Mouse (Mus musculus): ENCODE data around the gene Rab27a. TPM values are rescaled to one million over a fixed set of nuclear protein-coding genes. Genes with fewer than 3 reads are reported as not detected.

Gene Rab27a
- total RNA-seq, 1 experiment, result 4.6 TPM

DNA sequence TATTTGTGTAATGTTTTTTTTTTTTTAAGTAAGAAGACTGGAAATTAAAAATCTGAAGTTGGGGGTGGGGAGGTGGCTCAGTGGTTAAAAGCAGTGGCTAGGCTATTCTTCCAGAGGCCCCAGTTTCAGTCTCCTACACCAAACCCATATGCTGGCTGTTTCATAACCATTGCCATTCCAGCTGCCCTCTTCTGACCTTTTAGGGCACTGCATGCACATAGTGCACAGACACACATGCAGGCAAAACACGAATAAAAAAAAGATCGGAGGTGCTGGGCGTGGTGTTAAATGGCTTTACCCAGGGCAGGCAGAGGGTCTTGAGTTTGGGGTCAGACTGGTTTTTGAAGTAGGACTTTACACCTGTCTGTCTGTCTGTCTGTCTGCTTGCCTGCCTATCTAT is 38.5 kb upstream of the Rab27a start:
- TF ChIP-seq CHD2 (IDR thresholded peaks at IDR 0.05; ENCODE audit: low read depth, low read length) (no peak), HCFC1 (IDR thresholded peaks at IDR 0.05; ENCODE audit: borderline replicate concordance, insufficient read depth, low read length) (no peak), ZC3H11A (IDR thresholded peaks at IDR 0.05; ENCODE audit: borderline replicate concordance, low read depth, low read length) (no peak), ZNF384 (IDR thresholded peaks at IDR 0.05; ENCODE audit: low read depth, low read length) (no peak), MAFK (IDR thresholded peaks at IDR 0.05; ENCODE audit: insufficient read depth, low read depth, low read length) (no peak)

DNA sequence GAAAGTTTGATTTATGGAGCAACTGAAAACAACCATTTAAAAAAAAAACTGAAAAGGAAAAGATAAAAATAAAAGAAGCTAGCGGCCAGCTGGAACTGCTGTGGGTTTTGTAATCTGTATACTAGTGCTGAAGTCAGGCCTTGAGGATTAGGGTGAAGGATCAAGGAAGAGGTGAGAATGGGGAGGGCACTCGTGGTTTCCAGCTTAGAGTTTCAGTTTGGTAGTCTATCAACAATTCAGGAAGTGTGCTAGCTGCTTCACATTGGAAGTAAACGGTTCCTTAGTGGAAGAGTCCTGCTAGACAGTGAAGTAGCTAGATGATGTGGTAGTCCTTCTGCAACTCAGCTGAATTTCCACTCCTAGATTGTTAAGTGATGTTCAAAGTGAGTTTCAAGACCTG is 36.3 kb upstream of the Rab27a start:
- no peaks in the 10 kb centered on the region for H3K9me3 ChIP-seq (ENCODE audit: control insufficient read depth, insufficient read depth, low read depth, low read length)
- no peak for TF ChIP-seq ZNF384 (IDR thresholded peaks at IDR 0.05; ENCODE audit: low read depth, low read length)
- no peak for TF ChIP-seq MAFK (IDR thresholded peaks at IDR 0.05; ENCODE audit: insufficient read depth, low read depth, low read length)
- no peak for TF ChIP-seq HCFC1 (IDR thresholded peaks at IDR 0.05; ENCODE audit: borderline replicate concordance, insufficient read depth, low read length)
- no peak for TF ChIP-seq ZC3H11A (IDR thresholded peaks at IDR 0.05; ENCODE audit: borderline replicate concordance, low read depth, low read length)
- TF ChIP-seq CHD2 (IDR thresholded peaks at IDR 0.05; ENCODE audit: low read depth, low read length), result no peak
- no peak for DNase-seq (ENCODE audit: low read depth, low spot score)
- no peak overlapping the region for H3K27ac ChIP-seq (ENCODE audit: insufficient read depth, low read depth, low read length, poor library complexity, severe bottlenecking)
- in situ Hi-C loops (cut with MboI; ENCODE audit: low sequenced_read_pairs in 2 of 2, unreplicated experiment in 2 of 2), result no loop called here
- no peak overlapping the region for H3K4me3 ChIP-seq (ENCODE audit: insufficient read depth in 1 of 2, low read depth in 1 of 2, low read length in 2 of 2, poor library complexity in 1 of 2, severe bottlenecking in 1 of 2)
- H3K4me1 ChIP-seq (ENCODE audit: control insufficient read depth in 2 of 2, insufficient read depth in 2 of 2, low read length in 2 of 2, poor library complexity in 1 of 2), result peaks cover 0 to 5% of the 10 kb centered on the region in 2 experiments; a peak in 1 of 4 replicates
- H3K9ac ChIP-seq (ENCODE audit: insufficient read depth, low read depth, low read length, poor library complexity, severe bottlenecking), result no peak overlapping the region
- peaks cover 10% of the 10 kb centered on the region; the same call in 1 of the 2 replicates for H3K36me3 ChIP-seq (ENCODE audit: control insufficient read depth, insufficient read depth, low read length, poor library complexity, severe bottlenecking)

More for the DNA sequence above, 38.5 kb upstream of the Rab27a start:
- DNase-seq (ENCODE audit: low read depth, low spot score), result no peak
- in situ Hi-C loops (cut with MboI; ENCODE audit: low sequenced_read_pairs in 2 of 2, unreplicated experiment in 2 of 2), result no loop called here
- H3K27ac ChIP-seq (ENCODE audit: insufficient read depth, low read depth, low read length, poor library complexity, severe bottlenecking), result no peak overlapping the region
- H3K36me3 ChIP-seq (ENCODE audit: control insufficient read depth, insufficient read depth, low read length, poor library complexity, severe bottlenecking), result peaks cover 9% of the 10 kb centered on the region; the same call in 1 of the 2 replicates
- no peak overlapping the region for H3K9ac ChIP-seq (ENCODE audit: insufficient read depth, low read depth, low read length, poor library complexity, severe bottlenecking)
- peaks cover 0 to 5% of the 10 kb centered on the region in 2 experiments; a peak in 1 of 4 replicates for H3K4me1 ChIP-seq (ENCODE audit: control insufficient read depth in 2 of 2, insufficient read depth in 2 of 2, low read length in 2 of 2, poor library complexity in 1 of 2)
- no peak overlapping the region for H3K4me3 ChIP-seq (ENCODE audit: insufficient read depth in 1 of 2, low read depth in 1 of 2, low read length in 2 of 2, poor library complexity in 1 of 2, severe bottlenecking in 1 of 2)
- H3K9me3 ChIP-seq (ENCODE audit: control insufficient read depth, insufficient read depth, low read depth, low read length), result no peaks in the 10 kb centered on the region

GRCm38 (mm10) chr9:73012629-73013028 is 32.0 kb upstream of the Rab27a start:
- Histone ChIP-seq H3K4me3 (ENCODE audit: insufficient read depth in 1 of 2, low read depth in 1 of 2, low read length in 2 of 2, poor library complexity in 1 of 2, severe bottlenecking in 1 of 2) (no peak overlapping the region), H3K4me1 (ENCODE audit: control insufficient read depth in 2 of 2, insufficient read depth in 2 of 2, low read length in 2 of 2, poor library complexity in 1 of 2) (no peaks in the 10 kb centered on the region), H3K36me3 (ENCODE audit: control insufficient read depth, insufficient read depth, low read length, poor library complexity, severe bottlenecking) (peaks cover 24% of the 10 kb centered on the region), H3K9ac (ENCODE audit: insufficient read depth, low read depth, low read length, poor library complexity, severe bottlenecking) (no peak overlapping the region), H3K9me3 (ENCODE audit: control insufficient read depth, insufficient read depth, low read depth, low read length) (no peaks in the 10 kb centered on the region), H3K27ac (ENCODE audit: insufficient read depth, low read depth, low read length, poor library complexity, severe bottlenecking) (no peak overlapping the region)
- no peak for DNase-seq (ENCODE audit: low read depth, low spot score)
- in situ Hi-C loops (cut with MboI; ENCODE audit: low sequenced_read_pairs in 2 of 2, unreplicated experiment in 2 of 2), result no loop called here
- TF ChIP-seq HCFC1 (IDR thresholded peaks at IDR 0.05; ENCODE audit: borderline replicate concordance, insufficient read depth, low read length) (no peak), MAFK (IDR thresholded peaks at IDR 0.05; ENCODE audit: insufficient read depth, low read depth, low read length) (no peak), ZC3H11A (IDR thresholded peaks at IDR 0.05; ENCODE audit: borderline replicate concordance, low read depth, low read length) (no peak), ZNF384 (IDR thresholded peaks at IDR 0.05; ENCODE audit: low read depth, low read length) (no peak), CHD2 (IDR thresholded peaks at IDR 0.05; ENCODE audit: low read depth, low read length) (no peak)

GRCm38 (mm10) chr9:73014724-73015123 is 29.9 kb upstream of the Rab27a start:
- no peak for DNase-seq (ENCODE audit: low read depth, low spot score)
- Histone ChIP-seq H3K36me3 (ENCODE audit: control insufficient read depth, insufficient read depth, low read length, poor library complexity, severe bottlenecking) (peaks cover 32% of the 10 kb centered on the region), H3K27ac (ENCODE audit: insufficient read depth, low read depth, low read length, poor library complexity, severe bottlenecking) (no peak overlapping the region; the same call in 1 of the 2 replicates), H3K4me3 (ENCODE audit: insufficient read depth in 1 of 2, low read depth in 1 of 2, low read length in 2 of 2, poor library complexity in 1 of 2, severe bottlenecking in 1 of 2) (no peak overlapping the region), H3K4me1 (ENCODE audit: control insufficient read depth in 2 of 2, insufficient read depth in 2 of 2, low read length in 2 of 2, poor library complexity in 1 of 2) (peaks cover 0 to 2% of the 10 kb centered on the region in 2 experiments; a peak in 1 of 4 replicates), H3K9me3 (ENCODE audit: control insufficient read depth, insufficient read depth, low read depth, low read length) (no peaks in the 10 kb centered on the region), H3K9ac (ENCODE audit: insufficient read depth, low read depth, low read length, poor library complexity, severe bottlenecking) (no peak overlapping the region)
- TF ChIP-seq MAFK (IDR thresholded peaks at IDR 0.05; ENCODE audit: insufficient read depth, low read depth, low read length), result no peak
- in situ Hi-C loops (cut with MboI; ENCODE audit: low sequenced_read_pairs in 2 of 2, unreplicated experiment in 2 of 2), result no loop called here

DNA sequence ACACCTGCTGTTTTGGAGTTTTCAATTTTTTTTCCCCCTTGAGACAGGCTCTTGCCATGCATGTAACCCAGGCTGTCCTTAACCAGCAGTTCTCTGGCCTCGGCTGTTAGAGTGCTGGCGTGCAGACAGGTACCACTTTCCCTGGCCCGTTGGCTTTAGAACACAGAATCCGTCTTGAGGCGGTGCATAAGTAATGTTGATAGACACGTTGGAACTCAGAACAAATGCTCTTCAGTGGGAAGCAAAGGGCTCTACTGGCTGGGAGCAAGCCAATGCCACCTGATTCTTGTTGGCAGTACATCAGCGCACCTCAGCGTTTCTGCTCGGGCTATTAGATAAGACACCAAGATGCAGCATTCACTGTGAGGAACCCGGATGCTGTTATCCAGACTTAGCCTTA is 24.8 kb upstream of the Rab27a start:
- Histone ChIP-seq H3K4me1 (ENCODE audit: control insufficient read depth in 2 of 2, insufficient read depth in 2 of 2, low read length in 2 of 2, poor library complexity in 1 of 2) (peaks cover 0 to 4% of the 10 kb centered on the region in 2 experiments; a peak in 1 of 4 replicates), H3K9ac (ENCODE audit: insufficient read depth, low read depth, low read length, poor library complexity, severe bottlenecking) (no peak overlapping the region), H3K4me3 (ENCODE audit: insufficient read depth in 1 of 2, low read depth in 1 of 2, low read length in 2 of 2, poor library complexity in 1 of 2, severe bottlenecking in 1 of 2) (no peak overlapping the region), H3K36me3 (ENCODE audit: control insufficient read depth, insufficient read depth, low read length, poor library complexity, severe bottlenecking) (peaks cover 38% of the 10 kb centered on the region), H3K27ac (ENCODE audit: insufficient read depth, low read depth, low read length, poor library complexity, severe bottlenecking) (no peak overlapping the region), H3K9me3 (ENCODE audit: control insufficient read depth, insufficient read depth, low read depth, low read length) (no peaks in the 10 kb centered on the region)
- in situ Hi-C loops (cut with MboI; ENCODE audit: low sequenced_read_pairs in 2 of 2, unreplicated experiment in 2 of 2), result no loop called here
- TF ChIP-seq ZNF384 (IDR thresholded peaks at IDR 0.05; ENCODE audit: low read depth, low read length), result no peak
- TF ChIP-seq MAFK (IDR thresholded peaks at IDR 0.05; ENCODE audit: insufficient read depth, low read depth, low read length), result no peak
- no peak for TF ChIP-seq HCFC1 (IDR thresholded peaks at IDR 0.05; ENCODE audit: borderline replicate concordance, insufficient read depth, low read length)
- no peak for TF ChIP-seq CHD2 (IDR thresholded peaks at IDR 0.05; ENCODE audit: low read depth, low read length)
- no peak for TF ChIP-seq ZC3H11A (IDR thresholded peaks at IDR 0.05; ENCODE audit: borderline replicate concordance, low read depth, low read length)
- no peak for DNase-seq (ENCODE audit: low read depth, low spot score)

Data from ES-E14 (cell line).